Mouse (Mus musculus) limb, embryonic 14.5 days (tissue): Measurements from ENCODE around the gene Nt5c3. TPM values are rescaled to one million over a fixed set of nuclear protein-coding genes. Genes with fewer than 3 reads are reported as not detected.

Experiments
- ATAC-seq: fragments of 200-750 bp; cut with Nextera tagmentation; 2 replicates; pipeline ENCODE4 v1.8.0; 2017; ENCODE audit warnings: low read depth, moderate number of reproducible peaks, moderate TSS enrichment; ENCODE audit not compliant: low FRiP score
- DNase-seq: peaks from one replicate; pipeline ENCODE4 v3.0.0-alpha.2; 2015; ENCODE audit warnings: low spot score
- H3K27ac ChIP-seq: fragments of 300-500 bp; sonication (generic); replicated peaks from 2 replicates; pipeline ENCODE4 v1.5.1; 2014; ENCODE audit warnings: low read depth, mild to moderate bottlenecking, low read length, moderate library complexity, mixed read lengths
- H3K27me3 ChIP-seq: fragments of 300-500 bp; sonication (generic); 2 replicates; pipeline ENCODE4 v1.6.1; 2014; ENCODE audit warnings: low read length, mixed read lengths; ENCODE audit not compliant: control insufficient read depth, insufficient read depth
- H3K36me3 ChIP-seq: fragments of 300-500 bp; sonication (generic); 2 replicates; pipeline ENCODE4 v1.6.1; 2014; ENCODE audit warnings: mild to moderate bottlenecking, low read length, moderate library complexity, mixed read lengths; ENCODE audit not compliant: control insufficient read depth, insufficient read depth
- H3K4me1 ChIP-seq: fragments of 300-500 bp; sonication (generic); 2 replicates; pipeline ENCODE4 v1.6.1; 2014; ENCODE audit warnings: antibody characterized with exemption, low read length, mixed read lengths; ENCODE audit not compliant: control insufficient read depth, insufficient read depth
- H3K4me2 ChIP-seq: fragments of 300-500 bp; sonication (generic); replicated peaks from 2 replicates; pipeline ENCODE4 v1.6.1; 2014; ENCODE audit warnings: low read depth, mild to moderate bottlenecking, low read length, moderate library complexity; ENCODE audit not compliant: severe bottlenecking
- H3K4me3 ChIP-seq: fragments of 300-500 bp; sonication (generic); replicated peaks from 2 replicates; pipeline ENCODE4 v1.5.1; 2014; ENCODE audit warnings: low read length
- H3K9ac ChIP-seq: fragments of 300-500 bp; sonication (generic); 2 replicates; pipeline ENCODE4 v1.6.1; 2014; ENCODE audit warnings: mild to moderate bottlenecking, low read depth, low read length, moderate library complexity; ENCODE audit not compliant: severe bottlenecking
- H3K9me3 ChIP-seq: fragments of 300-500 bp; sonication (generic); 2 replicates; pipeline ENCODE4 v1.6.1; 2016; ENCODE audit warnings: low read length; ENCODE audit not compliant: control insufficient read depth
- POLR2A ChIP-seq: fragments of 200-500 bp; IDR thresholded peaks from 2 replicates; pipeline ENCODE4 v1.8.0; 2012; ENCODE audit warnings: inconsistent platforms, mild to moderate bottlenecking, moderate library complexity, borderline replicate concordance; ENCODE audit not compliant: insufficient read depth, insufficient read length; ENCODE audit errors: extremely low read depth
- WGBS: fragments of 180-500 bp; shearing (Covaris S2); extraction: QIAGEN DNeasy Blood & Tissue Kit; methylation state at CpG from one replicate; pipeline ENCODE4 v1.1.7; 2014; 5-methylcytosine and 5-hydroxymethylcytosine counted together
- polyA plus RNA-seq, 2 experiments: library from polyadenylated mRNA; depleted of rRNA in 1 of 2; stranded (reverse) in 1 of 2; unstranded in 1 of 2; fragments of >200 nt; fragmentation: Nextera tagmentation in 1 of 2; extraction: Ambion mirVana in 1 of 2; gene quantifications; 2 replicates each; pipeline versions ENCODE4 v1.2.1 to v1.2.3; 2012 to 2014

Gene Nt5c3
- polyA plus RNA-seq, 2 experiments = 22.7 to 62.9 TPM

DNA sequence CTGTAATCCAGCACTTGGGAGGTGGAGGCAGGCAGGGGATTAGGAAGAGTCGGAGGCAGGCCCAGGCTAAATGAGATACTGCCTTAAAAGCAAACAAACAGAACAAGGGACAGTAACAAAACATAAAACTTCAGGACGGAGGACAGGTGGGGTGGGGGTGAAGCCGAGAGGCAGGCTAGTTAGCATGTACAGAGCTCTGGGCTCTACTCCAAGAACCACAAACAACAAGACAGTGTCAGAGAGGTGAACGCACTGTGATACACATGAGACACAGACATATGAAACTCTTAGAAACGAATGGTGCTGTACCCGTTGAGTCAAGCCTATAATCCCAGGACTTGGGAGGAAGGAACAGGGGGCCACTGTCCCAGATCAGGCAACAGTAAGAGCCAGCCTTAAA is 19.9 kb downstream of the Nt5c3 start:
- Histone ChIP-seq H3K9ac (no peak overlapping the region), H3K27me3 (no peaks in the 10 kb centered on the region), H3K9me3 (no peaks in the 10 kb centered on the region), H3K36me3 (no peaks in the 10 kb centered on the region), H3K4me1 (peaks cover 9% of the 10 kb centered on the region), H3K4me2 (no peak overlapping the region), H3K4me3 (no peak overlapping the region), H3K27ac (no peak overlapping the region)
- no peak for TF ChIP-seq POLR2A
- ATAC-seq = peak; percentile 36; the same call in 1 of the 2 replicates
- 41% methylated on average over 6 of the region's 6 CpGs for WGBS
- no peak for DNase-seq

DNA sequence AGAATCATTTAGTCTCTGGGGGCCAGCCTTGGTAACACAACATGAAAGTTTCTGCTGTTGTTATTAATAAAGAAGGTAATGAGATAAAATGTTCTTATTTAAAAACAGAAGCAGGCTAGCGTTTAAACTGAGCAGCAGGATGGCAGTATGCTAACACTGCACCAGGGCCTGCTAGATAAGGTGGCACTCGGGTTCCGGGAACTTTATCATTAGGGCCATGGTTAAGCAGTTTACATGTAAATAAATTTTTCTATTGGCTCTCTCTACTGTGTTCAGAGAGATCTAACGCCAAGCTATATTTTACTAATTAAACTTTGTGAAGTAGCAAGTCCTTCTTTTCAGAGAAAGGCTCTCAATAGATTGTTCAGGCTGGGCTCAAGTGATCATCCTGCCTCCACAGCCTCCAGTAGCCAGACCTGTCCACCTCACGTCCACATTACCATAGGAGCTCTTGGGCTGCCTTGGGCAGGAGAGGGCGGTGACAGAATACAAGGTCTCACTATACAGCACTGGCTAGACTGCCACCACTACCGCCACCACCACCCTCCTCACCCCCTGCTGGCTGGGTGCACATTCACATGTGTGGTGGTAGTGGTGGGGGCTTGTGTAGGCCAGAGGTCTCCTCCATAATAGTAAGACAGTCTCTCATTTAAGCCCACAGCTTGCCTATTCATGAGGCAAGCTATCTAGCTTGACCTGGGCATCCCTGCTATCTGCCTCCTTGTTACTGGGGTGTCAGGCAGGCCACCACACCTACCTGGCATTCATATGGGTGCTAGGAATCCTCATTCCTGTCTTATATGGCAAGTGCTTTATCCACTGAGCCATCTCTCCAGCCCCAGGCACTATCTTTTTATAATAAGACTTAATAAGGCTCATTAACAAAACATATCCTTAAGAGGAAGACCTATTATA is 20.9 kb downstream of the Nt5c3 start:
- TF ChIP-seq POLR2A = no peak
- 80% methylated on average over 7 of the region's 7 CpGs for WGBS
- Histone ChIP-seq H3K4me2 (no peak overlapping the region), H3K4me3 (no peak overlapping the region), H3K4me1 (peaks cover 9% of the 10 kb centered on the region), H3K27ac (no peak overlapping the region), H3K36me3 (no peaks in the 10 kb centered on the region), H3K9ac (no peak overlapping the region), H3K27me3 (no peaks in the 10 kb centered on the region), H3K9me3 (no peaks in the 10 kb centered on the region)
- no peak for DNase-seq
- no peak for ATAC-seq

DNA sequence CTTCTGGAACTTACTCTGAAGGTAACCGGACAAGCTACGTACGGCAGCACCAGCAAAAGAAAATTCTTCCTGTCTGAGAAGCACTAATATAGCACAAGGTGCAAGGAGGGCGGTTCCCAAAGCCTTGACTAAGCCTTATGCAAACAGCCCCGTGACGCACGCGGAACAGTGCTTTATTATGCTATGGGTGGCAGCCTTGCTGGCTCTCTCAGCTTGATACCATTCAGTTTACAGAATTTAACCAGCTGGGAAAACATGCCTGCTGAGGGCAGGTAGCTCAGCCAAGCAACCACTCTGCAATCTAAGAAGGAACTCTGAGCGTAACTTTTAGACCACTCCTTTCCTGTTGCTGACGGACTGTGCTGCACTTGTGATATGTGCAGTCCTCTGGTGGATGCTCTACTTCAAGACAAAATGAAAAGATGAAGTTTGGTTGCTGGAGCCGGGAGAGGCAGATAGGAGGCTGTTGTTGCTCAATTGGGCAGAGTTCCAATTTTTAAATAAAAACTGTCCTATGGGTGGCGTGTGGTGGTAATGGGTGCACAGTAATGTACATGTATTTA is 21.8 kb downstream of the Nt5c3 start:
- H3K9me3 ChIP-seq = no peaks in the 10 kb centered on the region
- no peak overlapping the region for H3K9ac ChIP-seq
- 0 out of 2 replicates have a peak overlapping the region, but pooled peaks have one; percentile 3 for H3K4me2 ChIP-seq
- no peak overlapping the region for H3K27ac ChIP-seq
- no peaks in the 10 kb centered on the region for H3K36me3 ChIP-seq
- no peak for ATAC-seq
- peaks cover 9% of the 10 kb centered on the region for H3K4me1 ChIP-seq
- peak; percentile 33 for DNase-seq
- H3K4me3 ChIP-seq = no peak overlapping the region
- no peak for TF ChIP-seq POLR2A
- no peaks in the 10 kb centered on the region for H3K27me3 ChIP-seq
- 45% methylated on average over 12 of the region's 12 CpGs for WGBS

DNA sequence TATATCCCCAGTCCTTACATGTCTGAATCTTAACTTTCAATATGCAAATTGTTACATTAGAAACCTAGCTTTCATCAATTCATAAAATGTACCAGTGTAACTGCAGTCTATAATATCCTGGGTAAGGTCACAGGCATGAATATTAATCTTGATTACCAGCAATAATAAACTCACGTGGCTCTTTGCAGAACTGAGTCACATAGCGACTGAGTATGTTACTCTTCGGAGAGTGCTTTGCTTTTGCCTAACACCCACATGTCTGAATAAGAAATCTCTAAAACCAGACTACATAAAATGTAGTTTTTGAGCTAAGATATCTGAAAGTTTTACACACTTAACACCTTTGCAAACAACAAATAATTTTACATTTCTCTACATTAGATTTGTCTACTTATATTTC is 22.4 kb downstream of the Nt5c3 start:
- Histone ChIP-seq H3K9me3 (no peaks in the 10 kb centered on the region), H3K4me2 (no peak overlapping the region), H3K4me3 (no peak overlapping the region), H3K9ac (no peak overlapping the region), H3K27me3 (no peaks in the 10 kb centered on the region), H3K4me1 (peaks cover 9% of the 10 kb centered on the region), H3K27ac (no peak overlapping the region), H3K36me3 (no peaks in the 10 kb centered on the region)
- 68% methylated on average over 3 of the region's 3 CpGs for WGBS
- TF ChIP-seq POLR2A = no peak
- ATAC-seq (no peak), DNase-seq (no peak)

DNA sequence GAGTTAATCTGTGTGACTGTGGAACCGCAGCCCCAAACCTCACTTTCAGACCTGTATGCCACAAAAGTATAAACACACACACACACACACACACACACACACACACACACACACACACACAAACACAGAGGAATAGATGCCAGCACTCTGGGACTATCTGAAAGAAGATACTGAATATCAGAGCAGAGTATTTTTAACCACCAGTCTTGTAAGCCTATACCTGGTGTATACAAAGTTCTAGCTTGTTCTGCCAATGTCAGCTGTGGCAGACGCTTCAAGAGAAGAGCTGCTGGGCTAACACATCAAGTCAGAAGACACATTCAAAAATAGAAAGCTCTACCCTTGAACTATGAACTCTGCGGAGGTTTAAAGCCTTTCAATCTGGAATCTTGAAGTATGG is 24.1 kb downstream of the Nt5c3 start:
- 82% methylated on average over 3 of the region's 3 CpGs for whole genome bisulfite sequencing
- Histone ChIP-seq H3K36me3 (no peaks in the 10 kb centered on the region), H3K9ac (no peak overlapping the region), H3K27me3 (no peaks in the 10 kb centered on the region), H3K27ac (no peak overlapping the region), H3K4me2 (no peak overlapping the region), H3K9me3 (no peaks in the 10 kb centered on the region), H3K4me3 (no peak overlapping the region), H3K4me1 (peaks cover 9% of the 10 kb centered on the region)
- no peak for ATAC-seq
- no peak for TF ChIP-seq POLR2A
- DNase-seq = no peak
